Comparison of ENCODE assay signal across 8 mouse cellular contexts in the genomic region with DNA sequence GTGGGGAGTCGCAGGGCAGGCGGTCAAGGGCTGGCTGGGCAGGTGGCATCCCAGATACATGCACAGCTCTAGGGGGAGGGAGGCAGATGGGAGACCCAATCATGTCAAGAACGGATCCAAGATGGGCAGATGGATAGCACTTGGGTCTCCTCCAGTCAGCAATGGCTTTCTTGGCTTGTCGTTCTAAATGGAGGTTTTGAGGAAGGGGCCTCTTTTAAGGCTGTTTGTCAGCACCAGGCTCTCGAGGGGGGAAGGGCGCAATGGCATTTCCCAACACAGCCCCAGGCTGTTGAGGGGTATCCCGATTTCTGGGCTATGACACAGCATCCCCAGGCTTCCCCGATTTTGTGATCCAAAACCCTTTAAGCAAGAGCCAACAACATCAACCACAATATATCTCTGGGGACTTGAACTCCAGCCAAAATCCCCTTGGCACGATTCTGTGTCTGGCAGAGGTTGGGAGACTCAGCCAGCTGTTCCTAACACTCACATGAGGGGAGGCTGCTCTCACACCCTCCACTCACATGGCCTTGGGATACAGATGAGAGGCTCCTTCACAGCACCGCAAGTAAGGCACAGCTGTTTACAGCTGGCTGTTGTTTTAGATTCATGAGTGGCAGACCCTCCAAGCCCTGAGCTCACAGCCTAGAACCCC. TPM values are rescaled to one million over a fixed set of nuclear protein-coding genes. Genes with fewer than 3 reads are reported as not detected.
DNase-seq lines count a peak whose midpoint lies in the region; ATAC-seq and TF ChIP-seq lines count a peak whose summit lies in the region.

No protein-coding gene starts in this region.

- peaks cover 31% of the 10 kb centered on the region for H3K36me3 ChIP-seq in forebrain, postnatal 0 days (ENCODE audit: insufficient read depth)
- H3K36me3 ChIP-seq in limb, embryonic 13.5 days: peaks cover 47% of the 10 kb centered on the region

- no peak overlapping the region for H3K9ac ChIP-seq in forebrain, postnatal 0 days
- peak overlapping the region; percentile 13; the same call in 1 of the 2 replicates for H3K9ac ChIP-seq in limb, embryonic 13.5 days

- peak; percentile 61 to 71 for DNase-seq in kidney, postnatal 4 days
- no peak for DNase-seq in kidney, adult 11 months
- DNase-seq in brain, embryonic 14.5 days (ENCODE audit: low read depth): peak; percentile 84
- peak; percentile 86 for DNase-seq in forebrain, postnatal 0 days
- no peak for DNase-seq in urinary bladder, adult 18-20 months (ENCODE audit: low spot score in 2 of 2)
- DNase-seq in embryo, embryonic 9.5 days (ENCODE audit: extremely low spot score): no peak

- TF ChIP-seq CTCF in brain, embryonic 14.5 days (IDR thresholded peaks at IDR 0.05; ENCODE audit: borderline replicate concordance, extremely low read depth, insufficient read depth, insufficient read length): no peak
- no peak for TF ChIP-seq CTCF in forebrain, postnatal 0 days (IDR thresholded peaks at IDR 0.05; ENCODE audit: low read depth)

- peaks cover 6% of the 10 kb centered on the region for H3K4me1 ChIP-seq in forebrain, postnatal 0 days (ENCODE audit: insufficient read depth)
- H3K4me1 ChIP-seq in limb, embryonic 13.5 days: peaks cover 54% of the 10 kb centered on the region

- H3K9me3 ChIP-seq in forebrain, postnatal 0 days (ENCODE audit: low read length): no peaks in the 10 kb centered on the region
- no peaks in the 10 kb centered on the region for H3K9me3 ChIP-seq in limb, embryonic 13.5 days

- 39% methylated on average over 10 of the region's 10 CpGs for WGBS in forebrain, postnatal 0 days
- 60% methylated on average over 10 of the region's 10 CpGs for WGBS in limb, embryonic 13.5 days

- TF ChIP-seq POLR2A in brain, embryonic 14.5 days (IDR thresholded peaks at IDR 0.05; ENCODE audit: borderline replicate concordance, extremely low read depth, insufficient read depth, insufficient read length, poor library complexity, severe bottlenecking): no peak

- peak overlapping the region; percentile 48; the same call in 1 of the 2 replicates for H3K27ac ChIP-seq in forebrain, postnatal 0 days (ENCODE audit: low read depth, low read length)
- no peak overlapping the region for H3K27ac ChIP-seq in limb, embryonic 13.5 days

- no peak overlapping the region for H3K4me2 ChIP-seq in forebrain, postnatal 0 days (ENCODE audit: low read depth)
- no peak overlapping the region for H3K4me2 ChIP-seq in limb, embryonic 13.5 days (replicated peaks)

- no peaks in the 10 kb centered on the region for H3K27me3 ChIP-seq in forebrain, postnatal 0 days (ENCODE audit: insufficient read depth, low read length)
- H3K27me3 ChIP-seq in limb, embryonic 13.5 days: no peaks in the 10 kb centered on the region

- peak; percentile 69 for ATAC-seq in forebrain, postnatal 0 days
- ATAC-seq in limb, embryonic 13.5 days (ENCODE audit: low FRiP score, low read depth): no peak
- no peak for ATAC-seq in monocyte, adult 5-6 weeks (replicated peaks; ENCODE audit: insufficient number of reproducible peaks, low FRiP score, low TSS enrichment, poor library complexity, severe bottlenecking)

- H3K4me3 ChIP-seq in forebrain, postnatal 0 days (ENCODE audit: low read depth, low read length): no peak overlapping the region
- H3K4me3 ChIP-seq in limb, embryonic 13.5 days: no peak overlapping the region

RNA-seq across cellular contexts. Expression of a gene that starts 18.8 kb away (rescaled TPM):
- 69.8 and 99.3 TPM in 2 replicates for polyA plus RNA-seq in brain, embryonic 14.5 days (2012; rRNA removed)
- total RNA-seq in forebrain, postnatal 0 days (2014; rRNA removed): 133 and 153 TPM in 2 replicates
- 41.2 and 60.4 TPM in 2 replicates for polyA plus RNA-seq in forebrain, postnatal 0 days (2015; fragmentation: Nextera tagmentation; extraction: Ambion mirVana)
- 25.1 and 27.2 TPM in 2 replicates for polyA plus RNA-seq in limb, embryonic 13.5 days (2015; fragmentation: Nextera tagmentation; extraction: Ambion mirVana)
- 0.21 to 0.86 TPM (median 0.49 TPM) in 3 replicates for total RNA-seq in monocyte, adult 5-6 weeks (2017)

RNA-seq across cellular contexts. Expression of a gene that starts 18.9 kb away (rescaled TPM):
- 11.0 and 17.0 TPM in 2 replicates for polyA plus RNA-seq in brain, embryonic 14.5 days (2012; rRNA removed)
- total RNA-seq in forebrain, postnatal 0 days (2014; rRNA removed): 10.5 and 14.6 TPM in 2 replicates
- polyA plus RNA-seq in forebrain, postnatal 0 days (2015; fragmentation: Nextera tagmentation; extraction: Ambion mirVana): 7.2 and 11.8 TPM in 2 replicates
- polyA plus RNA-seq in limb, embryonic 13.5 days (2015; fragmentation: Nextera tagmentation; extraction: Ambion mirVana): 4.8 and 6.8 TPM in 2 replicates
- 0.96 to 2.3 TPM (median 1.8 TPM) in 3 replicates for total RNA-seq in monocyte, adult 5-6 weeks (2017)

RNA-seq across cellular contexts. Expression of a gene that starts 58.2 kb away (rescaled TPM):
- polyA plus RNA-seq in brain, embryonic 14.5 days (2012; rRNA removed): 93.3 and 102 TPM in 2 replicates
- 97.3 and 135 TPM in 2 replicates for total RNA-seq in forebrain, postnatal 0 days (2014; rRNA removed)
- 79.8 and 109 TPM in 2 replicates for polyA plus RNA-seq in forebrain, postnatal 0 days (2015; fragmentation: Nextera tagmentation; extraction: Ambion mirVana)
- polyA plus RNA-seq in limb, embryonic 13.5 days (2015; fragmentation: Nextera tagmentation; extraction: Ambion mirVana): 67.1 and 69.9 TPM in 2 replicates
- 8.7 to 20.4 TPM (median 12.8 TPM) in 3 replicates for total RNA-seq in monocyte, adult 5-6 weeks (2017)

Comparison
In these comparisons a context has a peak if more than half of its experiments do, and no peak if none do; other contexts are left out.
1. DNase-seq: peak in kidney, postnatal 4 days (2 of 2), brain, embryonic 14.5 days (single experiment) and forebrain, postnatal 0 days (single experiment); none in kidney, adult 11 months (single experiment), urinary bladder, adult 18-20 months (0 of 2) and embryo, embryonic 9.5 days (single experiment).